Mouse (Mus musculus) bone marrow macrophage, adult 2 months (primary cell): Measurements from ENCODE around the gene Asb9.

Experiments used
- CTCF ChIP-seq: IDR thresholded peaks from 2 replicates; pipeline ENCODE4 v1.5.1; 2012; ENCODE audit warnings: low read depth, mild to moderate bottlenecking, low read length, moderate library complexity
- POLR2A ChIP-seq: IDR thresholded peaks from 2 replicates; pipeline ENCODE4 v1.6.1; 2012; ENCODE audit warnings: mild to moderate bottlenecking, low read depth, low read length, borderline replicate concordance

GRCm38 (mm10) chrX:164507068-164507467 lies 941 bp downstream of the Asb9 start:
- TF ChIP-seq POLR2A (no peak), CTCF (no peak)
